Mouse (Mus musculus) liver, embryonic 14.5 days (tissue): ENCODE measurements around the gene Clmp.

ENCODE experiments used
- CTCF ChIP-seq: IDR thresholded peaks from 2 replicates; pipeline ENCODE4 v1.5.1; 2016; ENCODE audit warnings: antibody characterized with exemption, low read depth, control low read depth
- EP300 ChIP-seq: IDR thresholded peaks from 2 replicates; pipeline ENCODE4 v1.6.1; 2016; ENCODE audit warnings: antibody characterized with exemption, low read depth

DNA sequence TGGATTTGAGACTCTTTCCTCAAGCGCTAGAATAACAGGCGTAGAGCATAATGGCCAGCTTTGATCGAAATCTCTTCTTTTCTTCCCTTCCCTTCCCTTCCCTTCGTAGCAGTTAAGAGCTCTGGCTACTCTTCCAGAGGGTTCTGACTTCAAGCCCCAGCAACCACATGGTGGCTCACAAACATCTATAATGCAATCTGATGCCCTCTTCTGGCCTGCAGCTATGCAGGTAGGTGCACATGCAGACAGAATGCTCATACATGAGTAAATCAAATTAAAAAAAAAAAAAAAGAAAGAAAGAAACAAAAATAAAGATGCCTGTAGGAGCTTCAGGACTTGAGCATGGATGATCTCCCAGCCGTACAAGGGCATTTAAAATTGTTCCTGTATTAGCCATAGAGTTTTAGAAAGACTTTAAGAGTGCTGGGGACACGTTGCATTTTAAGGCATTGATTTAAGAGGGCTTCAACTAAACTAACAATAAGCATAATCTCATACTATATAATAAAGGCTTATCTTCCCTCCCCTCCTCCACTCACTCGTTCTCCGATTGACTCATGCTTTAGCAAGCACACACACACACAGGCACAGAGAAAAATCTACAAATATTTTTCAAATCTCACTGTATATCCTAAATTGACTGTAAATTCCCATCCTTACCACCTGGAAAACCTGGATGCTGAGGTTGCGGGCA, 79.3 kb downstream of the Clmp start:
- TF ChIP-seq CTCF: no peak
- TF ChIP-seq EP300: no peak
